Mouse (Mus musculus) layer of hippocampus, adult 8-10 months (tissue): ENCODE data around the gene Pcnx3. TPM values are rescaled to one million over a fixed set of nuclear protein-coding genes. Genes with fewer than 3 reads are reported as not detected.

Experiments used
- DNase-seq, 2 experiments: peaks; one replicate each; pipeline ENCODE4 v3.0.0; 2022; ENCODE audit warnings: low spot score in 2 of 2
- total RNA-seq, 4 experiments: library from RNA; stranded (reverse); gene quantifications; 2 replicates each; pipeline ENCODE4 v1.2.4; 2022

Pcnx3 gene
- total RNA-seq, 4 experiments from 2014 or later, result 74.5 to 80.9 (median 77.0) TPM

DNA sequence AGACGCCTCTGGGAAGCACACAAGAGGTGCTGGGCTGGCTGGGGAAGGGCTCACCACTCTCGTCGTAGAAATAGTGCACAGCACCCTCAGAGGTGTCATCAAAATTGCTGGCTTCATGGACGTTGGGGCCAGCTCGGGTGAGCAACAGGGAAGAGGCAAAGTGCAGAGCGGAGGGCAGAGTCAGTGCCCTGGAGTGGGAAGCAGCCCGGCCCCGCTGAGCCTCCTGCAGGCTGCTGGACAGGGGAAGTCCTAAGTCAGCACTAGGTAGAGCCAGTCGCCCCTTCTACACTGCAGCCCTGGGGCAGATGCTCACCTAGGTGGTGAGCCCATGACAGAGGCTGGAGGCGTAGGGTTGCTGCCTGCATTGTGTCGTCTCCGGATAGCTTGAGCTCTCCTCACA, 4.5 kb downstream of the Pcnx3 start:
- DNase-seq, result no peak

- no peak for DNase-seq
These were observed 8.3 kb downstream of the Pcnx3 start for GRCm38 (mm10) chr19:5680432-5680831.

- no peak for DNase-seq
These were observed 20.3 kb downstream of the Pcnx3 start for GRCm38 (mm10) chr19:5668372-5668771.

DNA sequence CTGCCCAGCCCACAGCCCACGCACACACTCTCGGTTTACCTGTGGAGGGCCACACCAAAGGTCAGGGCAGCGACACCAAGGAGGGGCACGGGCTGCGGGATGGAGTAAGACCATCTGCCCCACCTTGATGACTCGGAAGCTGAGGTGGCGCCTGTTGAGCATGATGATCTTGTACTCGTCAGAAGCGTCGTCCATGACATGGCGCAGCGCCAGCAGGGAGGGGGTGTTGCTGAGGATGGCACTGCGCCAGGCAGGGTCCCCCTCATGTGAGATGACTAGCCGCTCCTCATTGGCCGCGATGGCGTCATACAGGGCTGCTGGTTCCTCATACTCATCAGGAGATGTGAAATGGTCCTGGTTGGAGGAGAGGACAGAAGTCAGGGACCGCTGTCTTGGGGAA, 22.3 kb downstream of the Pcnx3 start:
- no peak for DNase-seq

GRCm38 (mm10) chr19:5665465-5665864, 23.2 kb downstream of the Pcnx3 start:
- DNase-seq, result no peak

DNA sequence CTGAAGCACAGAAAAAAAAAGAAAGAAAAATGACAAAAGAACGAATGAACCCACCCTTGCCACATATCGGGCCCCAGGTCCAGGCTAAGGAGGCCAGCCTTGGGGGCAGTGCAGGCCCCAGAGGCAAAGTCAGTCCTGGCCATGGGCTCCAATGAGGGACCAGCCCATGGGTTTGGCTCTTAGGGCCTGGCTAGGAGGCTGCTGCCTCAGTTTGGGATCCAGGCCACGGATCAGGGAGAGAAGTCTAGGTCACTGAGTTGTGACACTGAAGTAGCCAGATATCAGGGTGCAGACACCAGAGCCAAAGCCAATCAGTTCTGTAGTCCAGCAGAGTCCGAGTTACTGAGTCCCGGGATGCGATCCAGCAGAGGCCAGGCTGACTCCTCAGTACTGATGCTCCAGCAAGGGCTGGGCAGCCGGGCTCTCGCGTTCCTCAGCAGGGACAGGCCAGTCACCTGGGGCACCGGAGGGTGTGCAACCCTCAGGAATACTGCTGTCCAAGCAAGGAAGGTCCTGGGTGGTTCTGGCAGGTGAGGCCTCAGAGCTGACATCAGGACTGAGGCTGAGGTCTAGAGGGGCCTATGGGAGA, 23.9 kb downstream of the Pcnx3 start:
- DNase-seq, result no peak

DNA sequence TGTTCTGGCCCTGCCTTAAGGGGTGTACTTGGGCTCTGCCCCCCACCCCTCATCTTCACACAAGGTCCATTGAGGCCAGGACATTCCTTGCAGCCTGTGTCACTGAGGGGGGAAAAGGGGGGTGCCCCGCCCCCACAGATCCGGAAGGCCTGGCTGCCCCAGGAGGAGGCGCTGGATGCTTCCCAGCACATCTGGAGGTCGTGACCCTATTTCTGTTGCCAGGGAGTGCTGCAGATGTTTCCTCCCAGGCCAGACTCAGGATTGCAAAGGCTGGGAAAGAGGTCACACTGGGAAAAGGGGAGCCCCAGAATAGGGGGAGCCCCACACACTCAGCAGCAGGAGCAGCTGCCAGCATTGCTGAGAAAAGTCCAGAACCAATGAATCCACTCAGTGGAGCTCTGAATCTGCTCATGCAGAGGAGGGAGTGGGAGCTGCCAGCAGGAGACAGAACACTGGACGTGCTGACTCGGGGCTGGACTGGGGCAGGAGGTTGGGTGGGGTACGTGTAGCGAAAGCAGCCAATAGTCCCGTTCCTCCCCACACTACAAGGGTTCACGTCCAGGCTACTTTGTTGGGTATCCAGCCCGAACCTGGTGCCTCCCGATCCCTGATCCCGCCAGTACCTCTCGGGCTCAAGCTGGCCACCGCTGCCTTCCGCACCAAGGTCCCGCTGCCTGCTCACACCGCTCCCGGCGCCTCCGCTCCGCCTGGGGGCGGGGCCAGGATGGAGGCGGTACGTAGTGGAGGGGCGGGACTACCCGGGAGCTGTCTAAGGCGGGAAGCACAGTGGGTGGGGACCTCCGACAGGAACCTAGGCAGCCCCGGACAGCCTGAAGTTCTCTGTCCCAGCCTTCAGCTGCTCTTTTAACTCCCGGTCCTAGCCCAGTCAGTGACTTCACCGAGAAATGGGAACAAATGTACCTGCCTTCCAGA, 25.5 kb downstream of the Pcnx3 start, which contains the start of gene Sipa1:
Sipa1 (minus strand) TSS at position 727 of the 933 bp plus-strand sequence.
- DNase-seq, result peak; percentile 49 to 53

GRCm38 (mm10) chr19:5662310-5662709, 26.4 kb downstream of the Pcnx3 start:
- no peak for DNase-seq

- DNase-seq, result no peak
These were observed 27.6 kb downstream of the Pcnx3 start for GRCm38 (mm10) chr19:5660942-5661751.

- no peak for DNase-seq
These were observed 33.9 kb downstream of the Pcnx3 start for GRCm38 (mm10) chr19:5654720-5655298.

GRCm38 (mm10) chr19:5653969-5654719, 34.6 kb downstream of the Pcnx3 start:
- no peak for DNase-seq

- DNase-seq, result no peak
These were observed 36.1 kb downstream of the Pcnx3 start for GRCm38 (mm10) chr19:5652570-5652969.

- no peak for DNase-seq
These were observed 37.0 kb downstream of the Pcnx3 start for GRCm38 (mm10) chr19:5651502-5652274.

DNA sequence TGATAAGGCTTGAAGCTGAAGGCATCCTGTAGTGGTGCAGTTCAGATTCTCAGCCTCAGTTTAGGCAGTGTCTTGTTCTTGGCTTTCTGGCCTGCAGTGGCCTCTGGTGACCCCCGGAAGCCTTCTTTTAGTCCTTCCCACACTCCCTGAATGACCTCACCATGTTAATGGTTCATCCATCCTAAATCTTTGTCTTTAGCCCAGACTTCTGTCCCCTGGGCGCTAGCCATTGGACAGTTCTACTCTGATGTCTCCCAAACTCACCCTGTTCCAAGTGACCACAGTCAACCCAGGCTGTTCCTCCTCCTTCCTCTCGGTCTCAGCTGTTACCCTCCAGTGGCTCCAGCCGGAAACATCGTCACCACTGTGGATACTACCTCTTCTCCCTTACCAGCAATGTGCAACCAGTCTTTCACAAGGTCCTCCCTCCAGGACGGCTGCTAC, 39.4 kb downstream of the Pcnx3 start:
- DNase-seq, result no peak

- DNase-seq, result peak; percentile 78 to 80
These were observed 40.1 kb downstream of the Pcnx3 start for GRCm38 (mm10) chr19:5648401-5649297.

- no peak for DNase-seq
These were observed 40.9 kb downstream of the Pcnx3 start for GRCm38 (mm10) chr19:5647791-5648190.

- DNase-seq, result no peak
These were observed 41.9 kb downstream of the Pcnx3 start for GRCm38 (mm10) chr19:5646731-5647330.

- DNase-seq, result no peak
These were observed 43.4 kb downstream of the Pcnx3 start for GRCm38 (mm10) chr19:5645280-5645679.
